Mouse (Mus musculus): Measurements from ENCODE around the gene Med6. TPM values are rescaled to one million over a fixed set of nuclear protein-coding genes. Genes with fewer than 3 reads are reported as not detected.

Gene Med6
- polyA plus RNA-seq (2014; fragmentation: Nextera tagmentation; extraction: Ambion mirVana): 39.4 and 45.7 TPM in 2 replicates

DNA sequence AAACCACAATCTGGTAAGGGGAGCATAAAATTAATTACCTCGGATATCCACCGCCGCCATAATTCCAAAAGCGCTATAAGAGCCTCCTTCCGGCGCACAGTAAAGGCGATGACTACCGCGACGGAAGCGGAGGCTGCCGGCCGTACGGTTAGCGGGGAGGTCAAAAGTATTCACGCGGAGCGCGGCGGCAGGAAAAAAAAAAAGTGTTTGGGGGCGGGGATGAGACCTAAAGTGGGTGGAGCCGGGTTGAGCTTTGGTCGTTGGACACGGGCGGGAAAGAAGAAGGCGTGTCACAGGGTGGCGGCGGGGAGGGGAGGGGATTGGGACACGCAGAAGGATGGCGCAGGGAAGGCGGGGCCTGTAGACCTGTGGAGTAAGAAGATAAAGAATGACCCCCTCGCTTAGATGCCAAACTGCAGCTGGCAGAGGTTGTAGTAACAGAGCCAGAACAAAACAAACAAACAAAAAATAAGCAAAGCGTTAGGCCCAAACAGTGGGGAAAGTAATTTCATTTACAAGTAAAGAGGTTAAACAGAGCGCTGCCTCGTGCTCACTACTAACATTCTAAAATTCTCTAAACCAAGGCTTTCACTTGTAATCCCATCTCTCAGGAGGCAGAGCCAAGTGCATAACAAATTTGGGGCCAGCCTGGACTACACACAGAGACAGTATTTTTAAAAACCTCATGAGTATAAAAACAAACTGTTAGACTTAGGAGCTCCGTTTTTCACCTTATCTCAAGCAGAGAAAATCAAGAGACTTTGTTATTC lies at the start of gene Med6:
Gene Med6 (minus strand): TSS at position 107 of the 770 bp plus-strand sequence.
- Histone ChIP-seq H3K4me1 (replicated peaks; ENCODE audit: control insufficient read depth, insufficient read depth, low read length) (peaks cover 8% of the 10 kb centered on the region), H3K4me2 (replicated peaks) (peak within 1 kb of the TSS; percentile 76), H3K27me3 (ENCODE audit: control insufficient read depth, insufficient read depth, low read length) (no peaks in the 10 kb centered on the region), H3K36me3 (replicated peaks; ENCODE audit: control insufficient read depth, insufficient read depth) (peaks cover 12% of the 10 kb centered on the region), H3K9ac (peak within 1 kb of the TSS; percentile 86), H3K27ac (peak within 1 kb of the TSS; percentile 64), H3K9me3 (ENCODE audit: control insufficient read depth, low read length) (no peaks in the 10 kb centered on the region), H3K4me3 (replicated peaks; ENCODE audit: low read length) (peak within 1 kb of the TSS; percentile 94)
- WGBS: 4% methylated on average over 36 of the region's 36 CpGs
- DNase-seq (ENCODE audit: low spot score) (peak; percentile 99), ATAC-seq (ENCODE audit: low FRiP score) (peak; percentile 99)

DNA sequence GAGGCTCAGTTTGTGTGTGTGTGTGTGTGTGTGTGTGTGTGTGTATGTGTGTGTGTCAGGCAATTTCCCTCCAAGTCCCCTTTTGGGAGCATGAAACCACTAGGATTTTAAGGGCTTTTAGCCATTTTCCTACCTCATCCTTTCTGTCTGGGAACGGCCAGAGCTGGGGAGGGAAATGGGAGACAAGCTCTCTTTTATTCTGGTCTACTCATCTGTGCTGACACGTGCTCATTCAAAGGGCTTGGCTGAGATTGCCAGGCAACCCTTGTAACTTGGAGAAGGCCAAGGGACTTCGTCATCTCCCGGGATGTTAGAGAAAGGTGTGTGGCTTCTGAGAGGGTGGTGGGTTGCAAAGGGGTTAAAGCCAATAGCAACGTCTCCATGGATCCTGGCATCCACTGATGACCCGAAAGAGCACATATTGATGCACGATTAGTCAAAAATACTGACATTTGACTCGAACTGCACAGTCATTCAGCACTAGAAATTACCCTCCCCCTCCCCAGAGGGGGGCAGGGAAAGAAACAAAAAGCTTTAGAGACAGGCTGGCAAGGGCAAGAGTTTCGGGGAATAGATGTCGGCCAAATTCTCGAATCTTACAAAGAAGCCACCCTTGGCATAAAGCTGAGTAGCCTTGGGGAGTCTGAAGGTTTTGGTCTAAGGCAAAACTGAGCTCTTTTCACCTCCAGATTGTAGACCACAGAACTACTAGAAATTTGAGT lies 47.7 kb upstream of the Med6 start:
- WGBS: 11% methylated on average over 11 of the region's 11 CpGs
- Histone ChIP-seq H3K9me3 (ENCODE audit: control insufficient read depth, low read length) (no peaks in the 10 kb centered on the region), H3K27ac (no peak overlapping the region), H3K36me3 (replicated peaks; ENCODE audit: control insufficient read depth, insufficient read depth) (no peaks in the 10 kb centered on the region; the same call in 1 of the 2 replicates), H3K9ac (no peak overlapping the region), H3K4me3 (replicated peaks; ENCODE audit: low read length) (no peak overlapping the region), H3K4me2 (replicated peaks) (no peak overlapping the region), H3K4me1 (replicated peaks; ENCODE audit: control insufficient read depth, insufficient read depth, low read length) (peaks cover 5% of the 10 kb centered on the region; the same call in 1 of the 2 replicates), H3K27me3 (ENCODE audit: control insufficient read depth, insufficient read depth, low read length) (no peaks in the 10 kb centered on the region)
- ATAC-seq (ENCODE audit: low FRiP score) (peak; percentile 55; the same call in 1 of the 2 replicates), DNase-seq (ENCODE audit: low spot score) (no peak)

DNA sequence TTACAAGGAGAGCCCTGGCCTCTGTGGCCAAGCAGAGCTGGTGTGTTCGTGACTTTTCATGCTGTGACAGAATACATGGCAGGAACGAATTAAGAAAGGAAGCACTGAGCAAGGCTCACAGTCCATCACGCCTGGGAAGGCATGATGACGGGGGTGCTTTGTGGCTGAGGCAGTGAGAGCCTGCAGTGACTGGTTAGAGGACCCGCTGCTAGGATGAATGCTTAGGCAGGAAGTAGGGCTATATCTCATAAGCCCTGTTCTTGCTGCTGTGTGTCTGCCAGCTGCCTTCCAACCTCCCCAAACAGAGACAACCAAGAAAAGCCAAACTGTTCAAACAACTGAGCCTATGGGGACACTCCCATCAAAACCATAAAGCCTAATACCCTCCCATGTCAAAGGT lies 45.8 kb upstream of the Med6 start:
- Histone ChIP-seq H3K4me3 (replicated peaks; ENCODE audit: low read length) (no peak overlapping the region), H3K9ac (no peak overlapping the region), H3K27ac (no peak overlapping the region), H3K27me3 (ENCODE audit: control insufficient read depth, insufficient read depth, low read length) (no peaks in the 10 kb centered on the region), H3K4me2 (replicated peaks) (no peak overlapping the region), H3K4me1 (replicated peaks; ENCODE audit: control insufficient read depth, insufficient read depth, low read length) (peaks cover 5% of the 10 kb centered on the region; the same call in 1 of the 2 replicates), H3K9me3 (ENCODE audit: control insufficient read depth, low read length) (no peaks in the 10 kb centered on the region), H3K36me3 (replicated peaks; ENCODE audit: control insufficient read depth, insufficient read depth) (no peaks in the 10 kb centered on the region; the same call in 1 of the 2 replicates)
- ATAC-seq (ENCODE audit: low FRiP score) (no peak), DNase-seq (ENCODE audit: low spot score) (no peak)
- 62% methylated on average over 5 of the region's 5 CpGs for WGBS

DNA sequence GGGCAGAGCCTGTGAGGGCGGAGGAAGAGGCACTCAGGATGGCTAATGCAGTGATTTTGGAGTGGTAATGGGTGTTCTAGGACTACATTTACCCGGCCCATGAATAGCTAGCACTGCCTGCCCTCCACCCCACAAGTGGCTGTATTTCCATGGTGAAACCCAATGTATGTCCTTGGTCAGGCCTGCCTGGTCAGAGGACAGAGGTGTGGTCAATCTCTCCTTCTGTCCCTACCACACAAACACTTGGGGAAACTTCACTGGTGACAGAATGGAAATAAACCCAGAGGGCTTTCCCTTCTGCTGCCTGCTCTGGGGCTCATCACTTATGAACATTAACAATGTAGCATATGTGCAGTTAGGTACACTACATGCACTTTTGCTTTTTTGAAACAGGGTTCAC lies 38.4 kb upstream of the Med6 start:
- no peak overlapping the region for H3K27ac ChIP-seq
- H3K9me3 ChIP-seq (ENCODE audit: control insufficient read depth, low read length): no peaks in the 10 kb centered on the region
- peak overlapping the region; percentile 65 for H3K4me2 ChIP-seq (replicated peaks)
- no peaks in the 10 kb centered on the region for H3K27me3 ChIP-seq (ENCODE audit: control insufficient read depth, insufficient read depth, low read length)
- peaks cover 15% of the 10 kb centered on the region for H3K4me1 ChIP-seq (replicated peaks; ENCODE audit: control insufficient read depth, insufficient read depth, low read length)
- 86% methylated on average over 2 of the region's 2 CpGs for WGBS
- ATAC-seq (ENCODE audit: low FRiP score): no peak
- no peak overlapping the region for H3K9ac ChIP-seq
- H3K36me3 ChIP-seq (replicated peaks; ENCODE audit: control insufficient read depth, insufficient read depth): no peaks in the 10 kb centered on the region
- H3K4me3 ChIP-seq (replicated peaks; ENCODE audit: low read length): peak overlapping the region; percentile 56; the same call in 1 of the 2 replicates
- DNase-seq (ENCODE audit: low spot score): no peak

DNA sequence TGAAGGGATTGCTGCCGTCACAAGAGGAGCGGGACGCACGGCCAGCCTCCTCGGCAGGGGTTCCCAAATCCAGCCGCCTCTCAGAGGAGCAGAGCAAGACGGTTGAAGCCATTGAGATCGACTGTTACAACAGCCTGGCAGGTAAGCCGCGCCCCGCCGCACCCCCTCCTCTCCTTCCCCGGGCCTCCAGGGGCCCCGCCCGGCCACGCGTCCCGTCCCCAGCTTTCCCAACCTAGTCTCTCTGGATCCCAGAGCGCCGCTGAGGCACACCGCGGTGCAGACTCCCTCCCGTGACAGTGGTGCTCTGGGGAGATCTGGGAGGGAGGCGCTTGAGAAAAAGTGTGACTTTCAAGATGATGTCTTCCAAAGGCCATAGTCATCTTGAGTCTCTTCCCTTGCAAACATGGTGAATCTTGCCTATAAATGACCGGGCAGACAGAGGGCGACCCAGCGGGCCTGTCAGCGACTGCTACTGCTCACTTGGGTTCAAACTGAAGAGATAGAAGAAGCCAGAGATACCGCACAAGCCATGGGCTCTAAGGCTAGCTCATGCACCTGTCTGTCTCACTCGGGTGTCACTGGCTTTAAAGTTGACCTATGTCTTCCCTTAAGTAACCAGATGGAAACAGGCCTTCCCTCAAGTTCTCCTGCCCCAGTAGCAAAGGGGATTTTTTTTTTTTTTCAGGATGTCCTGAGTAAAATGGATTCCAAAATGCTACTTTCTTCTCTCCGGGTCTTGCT lies 37.0 kb upstream of the Med6 start:
- WGBS: 2% methylated on average over 28 of the region's 31 CpGs
- Histone ChIP-seq H3K27me3 (ENCODE audit: control insufficient read depth, insufficient read depth, low read length) (no peaks in the 10 kb centered on the region), H3K9ac (peak overlapping the region; percentile 87), H3K4me3 (replicated peaks; ENCODE audit: low read length) (peak overlapping the region; percentile 56), H3K9me3 (ENCODE audit: control insufficient read depth, low read length) (no peaks in the 10 kb centered on the region), H3K4me1 (replicated peaks; ENCODE audit: control insufficient read depth, insufficient read depth, low read length) (peaks cover 15% of the 10 kb centered on the region), H3K36me3 (replicated peaks; ENCODE audit: control insufficient read depth, insufficient read depth) (no peaks in the 10 kb centered on the region), H3K4me2 (replicated peaks) (peak overlapping the region; percentile 65), H3K27ac (peak overlapping the region; percentile 95)
- peak; percentile 39; the same call in 1 of the 2 replicates for ATAC-seq (ENCODE audit: low FRiP score)
- peak; percentile 44 for DNase-seq (ENCODE audit: low spot score)

DNA sequence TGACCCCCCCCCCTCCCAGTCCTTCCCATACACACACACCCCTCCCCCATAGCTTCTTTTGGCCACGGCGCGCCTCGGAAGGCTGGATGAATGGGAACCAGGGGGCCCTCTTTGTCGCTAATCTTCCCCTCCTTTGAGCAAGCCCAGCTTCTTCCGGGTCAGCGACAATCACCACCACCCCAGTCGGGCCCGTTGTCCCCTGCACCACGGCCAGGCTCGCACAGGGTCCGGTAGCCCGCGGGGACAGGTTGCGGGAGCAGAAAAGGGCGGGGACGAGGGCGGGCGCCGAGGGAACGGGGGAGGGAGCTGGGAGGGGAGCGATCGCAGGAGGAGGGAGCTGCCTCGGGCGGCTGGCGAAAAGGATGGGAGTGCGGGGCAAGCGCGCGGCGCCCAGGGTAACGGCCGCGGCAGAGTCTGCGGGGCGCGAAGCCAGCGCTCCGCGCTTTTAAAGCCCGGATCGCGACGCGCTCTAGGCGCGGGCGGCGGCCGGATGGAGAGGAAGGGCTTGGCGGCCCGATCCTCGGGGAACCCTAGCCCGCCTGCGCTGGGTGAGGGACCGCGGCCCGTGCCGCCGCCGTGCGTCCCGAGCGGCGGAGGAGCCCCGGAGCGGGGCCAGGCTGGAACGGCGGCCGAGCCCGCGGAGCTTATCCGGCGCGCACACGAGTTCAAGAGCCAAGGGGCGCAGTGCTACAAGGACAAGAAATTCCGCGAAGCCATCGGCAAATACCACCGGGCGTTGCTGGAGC lies 36.3 kb upstream of the Med6 start, which contains the start of gene Ttc9:
Gene Ttc9 (plus strand): TSS at position 335 of the 746 bp plus-strand sequence.
- WGBS: under 1% methylated on average over 74 of the region's 82 CpGs
- no peaks in the 10 kb centered on the region for H3K9me3 ChIP-seq (ENCODE audit: control insufficient read depth, low read length)
- peak; percentile 84 for ATAC-seq (ENCODE audit: low FRiP score)
- H3K4me1 ChIP-seq (replicated peaks; ENCODE audit: control insufficient read depth, insufficient read depth, low read length): peaks cover 15% of the 10 kb centered on the region
- H3K36me3 ChIP-seq (replicated peaks; ENCODE audit: control insufficient read depth, insufficient read depth): no peaks in the 10 kb centered on the region
- peak within 1 kb of the TSS; percentile 56 for H3K4me3 ChIP-seq (replicated peaks; ENCODE audit: low read length)
- peak within 1 kb of the TSS; percentile 65 for H3K4me2 ChIP-seq (replicated peaks)
- H3K27ac ChIP-seq: peak within 1 kb of the TSS; percentile 95
- peak; percentile 55 for DNase-seq (ENCODE audit: low spot score)
- no peaks in the 10 kb centered on the region for H3K27me3 ChIP-seq (ENCODE audit: control insufficient read depth, insufficient read depth, low read length)
- peak within 1 kb of the TSS; percentile 87 for H3K9ac ChIP-seq

DNA sequence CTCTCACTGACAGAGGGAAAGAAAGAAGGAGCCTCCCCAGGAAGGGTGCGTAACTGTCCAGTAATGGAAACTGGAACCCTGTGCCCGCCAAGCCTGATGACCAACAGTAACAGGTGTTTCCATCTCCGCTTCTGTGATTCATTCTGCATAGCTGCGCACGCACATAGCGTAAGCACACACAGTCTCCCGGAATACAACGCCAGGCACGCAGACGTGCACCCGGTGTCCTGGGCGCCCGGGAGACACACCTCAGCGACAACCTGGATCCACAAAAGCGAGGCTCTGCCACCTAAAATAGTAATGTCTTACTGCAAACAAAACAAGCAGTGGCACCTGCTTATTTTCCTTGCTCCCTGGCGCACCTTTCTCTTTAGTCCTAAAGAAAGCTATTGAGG lies 35.7 kb upstream of the Med6 start:
- ATAC-seq (ENCODE audit: low FRiP score) (peak; percentile 75), DNase-seq (ENCODE audit: low spot score) (peak; percentile 73)
- Histone ChIP-seq H3K9ac (peak overlapping the region; percentile 87), H3K36me3 (replicated peaks; ENCODE audit: control insufficient read depth, insufficient read depth) (no peaks in the 10 kb centered on the region), H3K4me1 (replicated peaks; ENCODE audit: control insufficient read depth, insufficient read depth, low read length) (peaks cover 15% of the 10 kb centered on the region), H3K9me3 (ENCODE audit: control insufficient read depth, low read length) (no peaks in the 10 kb centered on the region), H3K27ac (peak overlapping the region; percentile 95), H3K27me3 (ENCODE audit: control insufficient read depth, insufficient read depth, low read length) (no peaks in the 10 kb centered on the region), H3K4me3 (replicated peaks; ENCODE audit: low read length) (peak overlapping the region; percentile 56), H3K4me2 (replicated peaks) (peak overlapping the region; percentile 65)
- under 1% methylated on average over 16 of the region's 16 CpGs for WGBS

DNA sequence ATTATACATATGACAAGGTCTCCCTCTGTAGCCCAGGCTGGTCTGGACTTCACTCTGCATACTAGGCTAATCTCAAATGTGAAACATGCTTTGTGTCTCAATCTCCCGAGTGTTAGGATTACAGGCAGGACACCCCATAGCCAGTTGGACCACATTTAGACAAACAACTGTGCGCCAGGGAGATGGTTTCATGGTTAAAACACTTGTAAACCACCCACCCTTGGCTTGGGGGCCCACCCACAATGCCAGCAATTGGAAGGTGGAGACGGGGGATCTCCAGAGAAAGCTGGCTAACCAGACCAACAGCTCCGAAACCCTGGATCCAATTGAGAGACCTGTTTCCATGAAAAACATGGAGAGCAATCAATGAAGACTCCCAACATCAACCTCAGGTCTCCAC lies 33.3 kb upstream of the Med6 start:
- Histone ChIP-seq H3K27ac (no peak overlapping the region), H3K4me2 (replicated peaks) (no peak overlapping the region), H3K27me3 (ENCODE audit: control insufficient read depth, insufficient read depth, low read length) (no peaks in the 10 kb centered on the region), H3K36me3 (replicated peaks; ENCODE audit: control insufficient read depth, insufficient read depth) (no peaks in the 10 kb centered on the region), H3K4me1 (replicated peaks; ENCODE audit: control insufficient read depth, insufficient read depth, low read length) (peaks cover 11% of the 10 kb centered on the region), H3K9me3 (ENCODE audit: control insufficient read depth, low read length) (no peaks in the 10 kb centered on the region), H3K9ac (no peak overlapping the region), H3K4me3 (replicated peaks; ENCODE audit: low read length) (no peak overlapping the region)
- no peak for ATAC-seq (ENCODE audit: low FRiP score)
- WGBS: 87% methylated on average over 4 of the region's 4 CpGs
- no peak for DNase-seq (ENCODE audit: low spot score)

Data from hindbrain, embryonic 14.5 days (tissue).